Mouse (Mus musculus): ENCODE measurements around the gene Tada2a.

DNA sequence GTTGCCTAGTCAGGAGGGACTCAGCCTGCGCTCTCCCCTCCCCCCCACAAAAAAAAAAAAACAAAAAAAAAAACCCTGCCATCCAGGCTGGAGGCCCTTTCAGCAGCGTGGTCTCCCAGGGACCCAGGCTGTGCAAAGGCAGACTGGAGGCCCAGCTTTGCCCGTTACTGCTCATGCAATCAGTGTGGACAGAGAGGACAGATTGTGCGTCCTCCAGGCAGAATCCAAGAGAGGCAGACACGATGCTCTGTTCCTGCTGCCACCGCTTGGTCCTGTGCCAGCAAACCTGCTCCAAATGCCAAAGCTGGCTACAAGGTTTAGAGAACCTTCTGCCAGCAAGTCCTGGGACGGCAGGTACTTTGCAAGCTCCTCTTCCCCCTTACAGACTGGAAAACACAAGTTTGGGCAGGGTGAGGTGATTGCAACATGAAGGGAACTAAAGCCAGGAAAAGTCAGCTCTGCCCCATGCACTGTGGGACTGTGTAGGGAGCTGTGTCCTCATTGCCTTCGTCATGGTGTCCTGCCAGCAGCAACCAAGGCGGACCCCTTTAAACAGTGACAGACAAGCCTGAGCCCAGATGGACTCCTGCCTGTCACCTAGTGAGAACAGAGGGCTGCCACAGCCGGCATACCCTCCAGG, 75.8 kb downstream of the Tada2a start:
- no peak for TF ChIP-seq POLR2A (IDR thresholded peaks at IDR 0.05; ENCODE audit: control insufficient read depth, extremely low read depth, insufficient read depth, low read length, poor library complexity)
- no peak for TF ChIP-seq CTCF (IDR thresholded peaks at IDR 0.05; ENCODE audit: borderline replicate concordance, control insufficient read depth, extremely low read depth, insufficient read depth, low read length, poor library complexity)

Data from thymus, adult 2 months (tissue).